Mouse (Mus musculus): ENCODE results near the gene Pank2. TPM values are rescaled to one million over a fixed set of nuclear protein-coding genes. Genes with fewer than 3 reads are reported as not detected.

The Pank2 gene
- total RNA-seq, 1 experiment from 2014 or later: 72.4 TPM

DNA sequence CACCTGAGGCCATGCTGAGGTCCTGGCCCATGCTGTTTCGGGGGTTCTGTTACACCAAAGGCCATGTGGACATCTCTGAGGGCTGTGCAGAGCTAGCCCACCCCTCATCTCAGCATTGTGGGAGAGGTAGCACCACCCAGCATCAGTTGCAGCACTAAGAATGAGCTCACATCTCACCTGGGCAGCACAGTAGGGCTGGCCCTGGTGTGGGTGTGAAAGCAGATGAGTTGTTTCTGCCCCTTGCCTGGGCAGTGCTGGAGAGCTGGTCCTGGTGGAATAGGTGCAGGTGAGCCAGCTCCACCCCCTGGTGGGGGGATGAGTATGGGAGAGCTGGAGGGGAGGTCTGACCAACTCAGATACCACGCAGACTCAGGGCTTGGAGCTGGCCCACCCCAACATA, 53.9 kb downstream of the Pank2 start:
- no peak for ATAC-seq (replicated peaks; ENCODE audit: low read depth, poor library complexity, severe bottlenecking)

DNA sequence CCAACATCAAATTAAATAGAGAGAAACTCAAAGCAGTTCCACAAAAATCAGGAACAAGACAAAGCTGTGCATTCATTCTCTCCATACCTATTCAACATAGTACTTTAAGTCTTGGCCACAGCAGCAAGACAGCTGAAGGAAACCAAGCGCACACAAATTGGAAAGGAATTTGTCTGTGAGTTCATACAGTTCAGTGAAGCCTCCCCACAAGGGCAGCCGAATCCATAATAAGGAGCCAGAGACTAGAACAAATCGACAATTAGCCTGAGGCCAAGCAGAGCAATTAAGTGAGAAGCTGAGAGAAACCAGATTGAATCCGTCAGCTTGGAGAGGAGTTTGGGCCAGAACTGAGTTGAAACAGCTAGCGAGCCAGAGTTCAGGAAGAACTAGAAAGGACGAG, 57.1 kb downstream of the Pank2 start:
- no peak for ATAC-seq (replicated peaks; ENCODE audit: low read depth, poor library complexity, severe bottlenecking)

DNA sequence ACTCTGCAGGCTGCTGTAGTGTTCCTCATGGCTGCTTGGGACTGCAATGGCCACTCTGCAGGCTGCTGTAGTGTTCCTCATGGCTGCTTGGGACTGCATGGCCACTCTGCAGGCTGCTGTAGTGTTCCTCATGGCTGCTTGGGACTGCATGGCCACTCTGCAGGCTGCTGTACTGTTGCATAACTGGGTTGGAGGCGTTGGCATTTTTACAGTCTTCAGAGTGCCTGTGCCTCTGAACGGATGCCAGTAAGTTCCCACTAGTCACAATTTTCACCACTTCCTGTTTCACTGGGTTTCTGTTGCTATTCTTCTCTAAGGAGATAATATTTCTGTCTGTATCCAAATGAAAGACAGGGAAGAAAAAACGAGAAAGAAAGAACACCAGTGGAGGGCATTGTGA, 58.9 kb downstream of the Pank2 start:
- ATAC-seq (replicated peaks; ENCODE audit: low read depth, poor library complexity, severe bottlenecking): peak; percentile 94

DNA sequence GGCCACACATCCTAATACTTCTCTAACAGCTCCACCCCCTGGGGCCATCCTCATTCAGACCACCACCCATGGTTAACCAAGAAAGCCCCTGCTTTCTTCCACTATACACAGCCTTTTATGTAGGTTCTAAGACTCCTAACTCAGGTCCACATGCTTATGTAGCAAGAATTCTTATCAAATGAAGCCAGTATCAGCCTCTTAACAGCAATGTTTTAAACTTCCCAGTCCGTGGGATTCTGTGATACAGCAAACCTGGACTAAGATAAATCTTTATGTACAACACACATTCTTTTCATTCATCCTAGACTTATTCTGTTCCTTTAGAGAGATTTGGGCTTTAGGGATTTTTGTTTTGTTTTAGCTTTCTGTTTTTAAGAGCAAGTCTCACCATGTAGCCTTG, 61.4 kb downstream of the Pank2 start:
- ATAC-seq (replicated peaks; ENCODE audit: low read depth, poor library complexity, severe bottlenecking): no peak

DNA sequence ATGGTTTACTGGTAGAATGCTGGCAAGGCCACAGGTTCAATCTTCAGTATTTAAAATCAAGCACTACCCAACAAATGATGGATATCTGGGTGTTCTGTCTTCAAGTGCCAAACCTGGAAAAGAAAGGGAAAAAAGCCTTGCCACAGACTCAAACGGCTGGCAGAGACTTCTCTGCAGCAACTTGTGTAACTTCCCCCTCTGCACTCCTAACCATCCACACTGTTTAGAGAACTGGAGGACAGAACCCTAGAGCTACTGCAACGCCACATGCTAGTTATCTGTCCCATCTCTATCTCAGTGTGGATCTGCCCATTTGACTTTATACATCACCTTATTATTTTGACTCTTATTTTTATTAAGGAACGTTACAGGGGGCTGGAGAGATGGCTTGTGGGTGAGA, 63.7 kb downstream of the Pank2 start:
- ATAC-seq (replicated peaks; ENCODE audit: low read depth, poor library complexity, severe bottlenecking): 0 out of 2 replicates have a peak, but pooled peaks have one; percentile 32

DNA sequence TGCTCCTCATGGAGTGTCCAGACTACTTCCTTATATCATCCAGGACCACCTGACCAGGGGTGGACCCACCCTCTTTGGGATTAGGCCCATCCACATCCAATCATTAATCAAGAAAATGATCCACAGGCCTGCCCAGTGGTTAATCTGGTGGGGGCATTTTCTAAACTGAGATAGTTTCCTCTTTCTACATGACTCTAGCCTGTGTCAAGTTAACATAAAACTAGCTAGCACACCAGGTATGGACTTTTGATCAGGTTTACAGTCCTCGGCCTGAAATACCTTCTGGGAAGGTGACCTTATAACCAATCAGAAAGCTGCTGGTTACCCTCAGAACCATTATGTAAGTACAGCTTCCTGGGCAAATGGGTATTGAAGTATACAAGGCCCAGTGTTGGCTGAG, 66.7 kb downstream of the Pank2 start:
- ATAC-seq (replicated peaks; ENCODE audit: low read depth, poor library complexity, severe bottlenecking): no peak

DNA sequence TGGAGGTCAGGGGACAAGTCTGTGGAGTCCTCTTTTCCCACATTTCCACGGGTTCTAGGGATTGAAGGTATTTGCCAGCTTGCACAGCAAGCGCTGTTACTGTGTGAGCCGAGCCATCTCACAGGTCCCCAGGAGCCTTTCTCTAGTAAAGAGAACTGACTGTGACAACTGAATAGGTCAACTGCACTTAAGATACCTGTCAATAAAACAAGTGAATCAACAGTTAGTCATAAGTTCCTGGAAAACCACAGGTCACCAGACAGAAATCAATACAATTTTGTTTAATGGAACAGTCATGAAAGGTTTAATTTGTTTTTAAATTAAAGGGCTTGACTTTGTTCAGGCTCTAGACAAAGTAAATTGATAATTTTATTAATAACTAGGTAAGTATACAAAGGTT, 68.3 kb downstream of the Pank2 start:
- no peak for ATAC-seq (replicated peaks; ENCODE audit: low read depth, poor library complexity, severe bottlenecking)

DNA sequence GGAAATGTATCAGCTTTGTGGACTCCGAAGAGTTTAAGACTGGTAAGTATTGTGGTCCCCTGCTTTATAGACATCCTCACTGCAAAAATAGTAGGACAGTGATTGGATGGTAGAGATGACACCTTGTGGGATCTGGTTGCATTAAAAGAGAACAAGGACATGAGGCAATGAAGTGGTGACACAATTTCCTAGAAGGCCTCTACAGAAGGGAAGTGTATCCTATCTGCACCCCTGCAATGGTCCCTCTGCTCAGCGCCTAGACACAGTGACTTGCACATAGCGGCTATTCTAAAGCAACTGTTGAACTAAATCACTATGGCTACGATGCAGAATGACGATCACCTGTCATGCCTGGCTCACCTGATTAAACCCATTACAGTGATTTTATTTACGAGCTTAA, 75.3 kb downstream of the Pank2 start:
- peak; percentile 73 for ATAC-seq (replicated peaks; ENCODE audit: low read depth, poor library complexity, severe bottlenecking)

DNA sequence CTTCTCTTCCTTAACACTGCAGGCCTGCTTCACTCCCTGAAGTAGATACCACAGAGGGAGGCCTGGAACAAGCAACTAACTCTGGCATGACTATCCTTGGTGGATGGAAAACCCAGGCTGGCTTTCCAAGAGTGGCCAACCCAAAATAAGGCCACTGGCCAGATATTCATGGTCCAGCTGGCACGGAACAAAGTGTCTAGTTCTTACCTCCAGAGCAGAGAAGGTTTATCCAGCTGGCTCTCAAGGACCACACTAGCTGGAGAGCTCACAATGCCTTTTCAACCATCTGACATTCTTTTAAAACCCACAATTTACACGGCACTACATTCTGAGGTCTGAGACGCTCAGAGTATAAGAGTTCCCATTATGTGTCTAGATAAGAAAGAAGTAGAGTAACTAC, 82.2 kb downstream of the Pank2 start:
- ATAC-seq (replicated peaks; ENCODE audit: low read depth, poor library complexity, severe bottlenecking): no peak

DNA sequence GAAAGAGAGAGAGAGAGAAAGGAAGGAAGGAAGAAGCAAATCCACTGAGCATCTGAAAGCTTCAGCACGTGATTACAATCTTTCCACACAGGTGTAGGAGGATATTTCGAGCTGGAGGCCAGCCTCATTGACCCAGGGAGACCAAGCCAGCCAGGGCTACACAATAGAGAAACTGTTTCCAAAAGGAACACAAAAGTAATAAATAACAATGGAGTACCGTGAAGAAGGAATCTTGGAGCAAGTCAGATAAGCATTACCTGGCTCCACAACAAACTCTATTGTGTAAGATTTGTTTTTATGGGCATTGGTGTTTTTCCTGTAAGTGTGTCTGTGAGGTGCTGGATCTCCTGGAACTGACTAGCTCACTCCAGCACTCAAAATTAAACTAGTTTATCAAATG, 83.3 kb downstream of the Pank2 start:
- no peak for ATAC-seq (replicated peaks; ENCODE audit: low read depth, poor library complexity, severe bottlenecking)

Other genes with a start within 250 kb of the Pank2 start
- not detected in 2 replicates for gene Gfra4, start 219.4 kb upstream of the Pank2 start, total RNA-seq (2017)
- gene Adam33, start 198.7 kb upstream of the Pank2 start, total RNA-seq (2017): not detected in 2 replicates
- gene Siglec1, start 175.7 kb upstream of the Pank2 start, total RNA-seq (2017): under 0.01 TPM in 1 of 2 replicates, not detected in the other
- gene Hspa12b, start 135.2 kb upstream of the Pank2 start, total RNA-seq (2017): 0.92 and 0.96 TPM in 2 replicates
- not detected in 2 replicates for gene Gm11037, start 129.0 kb upstream of the Pank2 start, total RNA-seq (2017)
- 29.2 and 30.8 TPM in 2 replicates for gene 1700037H04Rik, start 102.4 kb upstream of the Pank2 start, total RNA-seq (2017)
- 17.6 and 18.7 TPM in 2 replicates for gene Cenpb, start 82.4 kb upstream of the Pank2 start, total RNA-seq (2017)
- gene Cdc25b, start 75.5 kb upstream of the Pank2 start, total RNA-seq (2017): 13.3 and 15.8 TPM in 2 replicates
- 2.7 and 4.7 TPM in 2 replicates for gene Spef1, start 75.2 kb upstream of the Pank2 start, total RNA-seq (2017)
- 2.4 and 2.6 TPM in 2 replicates for gene Ap5s1, start 55.4 kb upstream of the Pank2 start, total RNA-seq (2017)
- gene Mavs, start 28.4 kb upstream of the Pank2 start, total RNA-seq (2017): 15.8 and 16.5 TPM in 2 replicates
- gene Rnf24, start 90.4 kb downstream of the Pank2 start, total RNA-seq (2017): 0.82 and 3.7 TPM in 2 replicates
- gene Smox, start 229.0 kb downstream of the Pank2 start, total RNA-seq (2017): 9.3 and 23.2 TPM in 2 replicates